Mouse (Mus musculus): ENCODE measurements at regions not wholly inside any gene's neighbourhood (a gene's known extent, or its start where the extent isn't known, plus 50 kb on each side); places are given as distances from the start of the nearest gene placed in this dataset.

DNA sequence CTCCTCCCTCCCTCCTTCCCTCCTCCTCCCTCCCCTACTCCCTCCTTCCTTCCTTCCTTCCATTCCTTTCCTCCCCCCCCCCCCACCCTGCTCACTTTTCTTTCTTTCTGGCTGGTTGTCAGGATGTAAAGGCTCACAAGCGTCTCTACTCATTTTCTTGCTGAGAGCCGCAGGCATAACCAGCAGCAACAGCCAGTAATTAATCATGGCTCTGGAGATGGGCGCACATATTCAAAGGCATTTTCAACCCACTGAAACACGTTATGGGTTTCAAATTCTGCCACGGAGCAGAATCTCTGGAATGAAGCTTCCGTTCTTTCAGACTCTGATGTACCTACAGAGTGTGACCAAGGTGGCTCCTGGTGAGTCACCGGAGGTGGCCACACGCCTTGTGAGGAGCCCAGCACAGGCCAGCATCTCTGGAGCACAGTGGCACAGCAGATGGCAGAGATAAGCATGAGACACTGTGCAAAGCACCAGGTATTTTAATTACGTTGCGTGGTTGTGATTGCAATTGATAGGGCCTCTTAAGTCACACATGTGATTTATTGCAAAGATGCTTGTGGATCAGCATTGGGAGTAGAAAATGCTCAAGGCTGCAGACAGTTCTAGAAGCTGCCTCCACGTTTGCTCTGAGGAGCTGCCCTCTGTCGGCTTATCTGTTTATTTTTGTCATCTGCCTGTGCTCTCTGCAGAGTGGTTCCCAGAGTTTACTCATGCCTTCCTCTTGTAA, 236.0 kb downstream of the Mtx2 start:
- no peak for DNase-seq (ENCODE audit: low read depth, low spot score)

DNA sequence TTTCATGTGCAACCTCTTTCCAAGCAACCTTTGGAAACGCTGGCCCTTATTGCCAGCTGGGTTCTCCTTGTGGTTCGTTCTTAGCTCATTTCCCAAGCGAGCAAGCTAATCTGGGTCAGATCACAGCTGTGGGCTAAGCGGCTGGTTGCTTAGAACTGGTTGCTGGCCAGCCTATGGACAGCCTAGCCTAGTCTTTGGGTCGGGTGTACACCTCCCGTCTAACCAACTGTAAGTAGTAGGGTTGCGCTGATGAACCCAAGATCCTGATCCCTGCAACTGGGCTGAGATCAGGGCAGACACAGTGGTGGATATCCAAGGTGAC, 236.5 kb downstream of the Mtx2 start:
- DNase-seq (ENCODE audit: low read depth, low spot score), result no peak

DNA sequence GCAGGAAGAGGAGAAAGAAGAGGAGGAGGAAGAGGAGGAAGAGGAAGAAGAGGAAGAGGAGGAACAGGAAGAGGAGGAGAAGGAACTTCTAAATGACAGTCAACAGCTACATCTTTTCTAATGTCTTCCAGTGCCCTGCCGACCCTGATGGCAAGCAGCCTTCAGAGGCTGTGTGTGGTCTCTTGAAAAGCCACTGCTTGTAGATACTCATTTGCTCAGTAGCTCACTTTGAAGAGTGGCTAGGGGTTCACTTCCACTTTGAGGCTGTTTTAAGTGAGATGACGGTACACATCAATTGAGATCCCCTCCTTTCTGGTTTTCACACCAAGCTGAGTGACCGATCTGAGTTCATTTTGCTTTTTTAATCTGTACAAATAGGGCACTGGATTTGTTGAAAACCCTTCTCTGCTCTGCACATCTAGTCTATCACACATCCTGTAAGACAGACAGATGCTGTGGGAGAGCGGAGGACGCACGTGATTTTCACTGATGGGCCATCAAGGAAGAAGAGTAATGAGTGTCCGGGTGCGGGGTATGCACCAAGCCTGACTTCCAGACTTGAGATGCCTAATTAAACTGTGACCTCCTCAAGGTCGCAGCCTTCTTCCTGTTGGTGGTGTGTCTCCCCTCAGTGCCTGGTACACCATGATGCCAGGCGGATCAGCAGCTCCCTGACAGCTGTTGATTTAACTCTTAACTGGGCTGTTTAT, 239.0 kb downstream of the Mtx2 start:
- no peak for DNase-seq (ENCODE audit: low read depth, low spot score)

- DNase-seq (ENCODE audit: low read depth, low spot score), result no peak
These were observed 239.7 kb downstream of the Mtx2 start for GRCm38 (mm10) chr2:75065304-75065703.

DNA sequence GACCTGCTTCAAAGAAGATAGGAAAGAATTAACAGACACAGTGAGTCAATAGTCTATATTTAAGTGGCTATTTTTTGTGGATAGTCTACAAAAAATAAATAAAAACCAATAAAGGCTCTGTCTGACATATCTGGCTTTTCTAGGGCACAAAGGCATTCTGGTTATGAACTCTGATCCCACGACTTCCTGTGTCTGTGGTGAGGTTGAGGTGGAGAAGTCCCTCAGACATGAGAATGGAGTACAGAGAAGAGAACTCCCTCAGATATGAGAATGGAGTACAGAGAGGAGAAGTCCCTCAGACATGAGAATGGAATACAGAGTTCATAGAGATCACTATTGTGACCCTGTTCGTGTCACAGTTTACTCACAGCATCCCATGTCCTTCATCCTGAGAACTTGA, 243.7 kb downstream of the Mtx2 start:
- DNase-seq (ENCODE audit: low read depth, low spot score), result no peak

DNA sequence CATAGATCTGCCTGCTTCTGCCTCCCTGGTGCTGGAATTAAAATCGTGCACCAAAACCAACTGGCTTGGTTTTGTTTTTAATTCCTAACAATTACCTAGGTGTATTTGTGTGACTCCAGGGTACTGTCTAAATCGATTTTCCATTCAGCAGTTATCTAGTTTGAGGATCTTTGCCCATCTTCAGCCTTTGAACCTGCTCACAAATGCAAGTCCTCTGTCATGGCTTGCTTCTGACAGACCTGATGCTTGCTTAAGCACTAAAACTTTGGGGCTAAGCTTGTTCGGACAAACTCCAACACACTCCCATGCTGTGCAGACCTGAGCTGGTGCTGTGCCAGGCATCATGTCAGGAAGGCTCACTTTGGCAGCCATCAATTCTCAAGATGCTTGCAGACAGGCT, 246.4 kb downstream of the Mtx2 start:
- no peak for DNase-seq (ENCODE audit: low read depth, low spot score)

GRCm38 (mm10) chr2:75072471-75072870, 246.9 kb downstream of the Mtx2 start:
- DNase-seq (ENCODE audit: low read depth, low spot score), result no peak

- no peak for DNase-seq (ENCODE audit: low read depth, low spot score)
These were observed 247.6 kb downstream of the Mtx2 start for GRCm38 (mm10) chr2:75073178-75073577.

DNA sequence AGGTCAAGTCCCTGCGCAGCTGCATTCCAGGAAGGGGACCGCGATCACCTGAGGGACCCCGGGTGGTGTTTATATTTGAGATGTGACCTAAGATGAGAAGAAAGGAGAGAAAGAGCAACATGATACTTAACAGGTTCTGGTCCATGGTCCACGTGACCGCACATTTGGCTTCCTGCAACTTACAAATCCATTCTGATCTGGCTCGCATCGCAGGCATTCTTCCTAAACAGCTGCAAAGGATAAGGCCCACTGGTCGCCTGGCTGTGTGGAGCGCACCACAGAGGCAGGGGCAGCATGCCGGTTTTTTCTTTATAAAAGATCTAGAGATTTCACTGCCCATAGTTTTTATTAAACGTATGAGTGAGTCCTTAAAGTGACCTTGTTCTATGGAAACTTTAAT, 261.6 kb downstream of the Mtx2 start:
- no peak for DNase-seq (ENCODE audit: low read depth, low spot score)

DNA sequence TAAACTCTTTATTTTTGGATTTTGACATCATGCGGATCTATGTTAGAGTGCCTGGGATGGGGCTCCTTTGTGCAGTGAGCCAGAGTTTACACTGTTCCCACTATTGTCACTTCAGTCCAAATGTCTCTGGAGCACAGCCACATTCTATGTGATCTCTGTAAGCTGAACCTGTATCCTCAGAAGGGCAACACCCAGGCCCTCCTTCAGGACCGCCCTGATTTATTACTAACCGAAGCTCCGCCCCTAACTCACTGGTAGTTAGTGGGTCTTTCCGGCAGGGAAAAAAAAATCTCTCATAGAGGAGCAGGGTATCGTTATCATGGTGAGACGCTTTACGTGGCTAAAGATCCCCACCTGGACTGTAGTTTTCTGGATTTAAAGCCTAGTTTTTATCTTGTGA, 263.6 kb downstream of the Mtx2 start:
- no peak for DNase-seq (ENCODE audit: low read depth, low spot score)

- DNase-seq (ENCODE audit: low read depth, low spot score), result no peak
These were observed 264.0 kb downstream of the Mtx2 start for GRCm38 (mm10) chr2:75089616-75090015.

DNA sequence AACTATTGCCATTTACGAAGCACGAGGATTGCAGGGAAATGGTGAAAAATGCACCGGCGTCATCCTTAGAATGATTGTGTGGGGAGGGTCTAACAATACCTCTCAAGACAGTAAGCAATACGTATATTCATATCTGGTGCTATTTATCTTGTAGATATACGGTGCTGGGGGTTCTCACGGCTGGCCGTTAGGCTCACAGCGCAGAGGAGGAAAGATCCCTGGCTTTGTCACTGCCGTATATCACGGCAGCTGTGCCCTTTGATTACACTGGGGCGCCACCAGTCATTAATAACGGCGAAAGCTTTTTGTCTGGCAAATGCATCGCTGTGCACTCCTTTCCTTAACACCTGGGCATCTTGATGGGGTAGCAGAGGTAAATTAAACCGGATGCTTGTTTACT, 264.8 kb downstream of the Mtx2 start:
- DNase-seq (ENCODE audit: low read depth, low spot score), result no peak

- DNase-seq (ENCODE audit: low read depth, low spot score), result no peak
These were observed 275.9 kb downstream of the Mtx2 start for GRCm38 (mm10) chr2:75101501-75101900.

DNA sequence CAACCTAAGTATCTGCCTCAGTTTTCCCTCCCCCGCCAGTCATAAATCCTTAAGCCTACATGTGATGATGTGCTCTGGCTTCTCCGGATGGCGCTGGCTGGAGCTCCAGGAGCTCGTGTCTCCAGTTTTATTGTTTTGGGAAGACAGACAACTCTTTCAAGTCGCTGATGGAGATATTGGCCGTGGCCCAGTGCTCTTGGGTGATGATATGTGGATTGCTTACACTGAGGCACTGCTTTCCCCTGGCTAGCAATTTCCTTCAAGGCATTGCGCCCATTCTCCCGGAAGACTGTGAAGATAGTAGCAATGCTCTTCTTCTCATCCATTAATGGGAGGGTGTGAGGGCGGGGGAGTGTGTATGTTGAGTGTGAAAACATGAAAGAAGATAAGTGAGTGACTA, 287.1 kb downstream of the Mtx2 start:
- no peak for DNase-seq (ENCODE audit: low read depth, low spot score)

GRCm38 (mm10) chr2:75114375-75114774, 288.8 kb downstream of the Mtx2 start:
- no peak for DNase-seq (ENCODE audit: low read depth, low spot score)

DNA sequence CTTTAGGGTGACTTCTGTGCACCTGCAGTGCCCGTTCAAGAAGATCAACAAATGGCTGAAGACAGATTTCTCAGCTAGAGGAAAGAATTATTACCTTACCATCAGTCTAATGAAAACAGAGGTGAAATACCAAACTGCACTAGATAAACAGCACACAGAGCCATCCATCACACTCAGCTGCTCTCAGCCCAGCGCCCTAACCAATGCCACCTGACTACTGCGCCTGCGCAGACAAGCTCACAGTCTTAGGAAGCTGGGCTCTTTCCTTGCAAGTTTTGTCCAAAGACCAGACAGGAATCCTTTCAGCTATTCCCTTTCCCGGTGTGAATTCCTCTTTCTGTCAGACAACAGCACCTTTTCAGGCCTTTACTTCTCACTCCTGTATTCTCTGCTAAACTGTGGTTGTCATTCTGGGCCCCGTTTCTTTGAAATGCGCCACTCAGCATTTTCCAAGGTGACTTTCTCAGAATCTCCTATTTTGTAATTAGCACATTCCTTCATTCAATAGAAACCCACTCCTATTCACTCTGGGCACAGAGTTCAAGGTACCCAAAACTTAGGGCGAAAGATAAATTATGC, 292.8 kb downstream of the Mtx2 start:
- no peak for DNase-seq (ENCODE audit: low read depth, low spot score)

- DNase-seq (ENCODE audit: low read depth, low spot score), result no peak
These were observed 294.0 kb downstream of the Mtx2 start for GRCm38 (mm10) chr2:75119599-75119998.

GRCm38 (mm10) chr2:75133298-75134080, 307.9 kb downstream of the Mtx2 start:
- no peak for DNase-seq (ENCODE audit: low read depth, low spot score)

- no peak for DNase-seq (ENCODE audit: low read depth, low spot score)
These were observed 311.0 kb downstream of the Mtx2 start for GRCm38 (mm10) chr2:75136618-75137017.

- no peak for DNase-seq (ENCODE audit: low read depth, low spot score)
These were observed 311.8 kb downstream of the Mtx2 start for GRCm38 (mm10) chr2:75137133-75137982.

GRCm38 (mm10) chr2:75137983-75138745, 312.6 kb downstream of the Mtx2 start:
- DNase-seq (ENCODE audit: low read depth, low spot score), result no peak
